11 mouse cellular contexts compared by ENCODE assay signal in genomic region chr8:88928675-88929377, GRCm38 (mm10).
DNase-seq lines count a peak whose midpoint lies in the region; ATAC-seq and TF ChIP-seq lines count a peak whose summit lies in the region.
"Had no signal": no experiment of that assay in that cellular context is flagged by ENCODE, and none has a peak within 500 bp of the region (broad histone marks: within the 10 kb centered on the region; RNA-seq: fewer than 3 reads in every experiment).

No protein-coding gene starts in this region.

- no peaks in the 10 kb centered on the region for H3K27me3 ChIP-seq in kidney, embryonic 16.5 days (ENCODE audit: insufficient read depth, low read length)
- H3K27me3 ChIP-seq in embryonic facial prominence, embryonic 11.5 days (ENCODE audit: control insufficient read depth, insufficient read depth, low read length), result no peaks in the 10 kb centered on the region
- no peaks in the 10 kb centered on the region for H3K27me3 ChIP-seq in limb, embryonic 11.5 days (ENCODE audit: control insufficient read depth, insufficient read depth, low read length)
- H3K27me3 ChIP-seq: midbrain, embryonic 12.5 days had no signal

- H3K27ac ChIP-seq in kidney, embryonic 16.5 days (ENCODE audit: low read length), result no peak overlapping the region
- H3K27ac ChIP-seq in embryonic facial prominence, embryonic 11.5 days (replicated peaks; ENCODE audit: low read depth, low read length), result no peak overlapping the region
- 0 out of 2 replicates have a peak overlapping the region, but pooled peaks have one; percentile 47 for H3K27ac ChIP-seq in limb, embryonic 11.5 days (replicated peaks; ENCODE audit: low read depth, low read length)
- H3K27ac ChIP-seq: midbrain, embryonic 12.5 days had no signal

- TF ChIP-seq CTCF in brain, embryonic 14.5 days (IDR thresholded peaks at IDR 0.05; ENCODE audit: borderline replicate concordance, extremely low read depth, insufficient read depth, insufficient read length), result no peak

- no peaks in the 10 kb centered on the region for H3K36me3 ChIP-seq in kidney, embryonic 16.5 days (ENCODE audit: insufficient read depth, low read length)
- no peaks in the 10 kb centered on the region for H3K36me3 ChIP-seq in embryonic facial prominence, embryonic 11.5 days (replicated peaks; ENCODE audit: control insufficient read depth, insufficient read depth, low read depth, low read length)
- H3K36me3 ChIP-seq in limb, embryonic 11.5 days (ENCODE audit: control insufficient read depth, insufficient read depth, low read length), result no peaks in the 10 kb centered on the region
- H3K36me3 ChIP-seq: midbrain, embryonic 12.5 days had no signal

- no peak overlapping the region for H3K4me2 ChIP-seq in kidney, embryonic 16.5 days (replicated peaks; ENCODE audit: low read depth, low read length)
- no peak overlapping the region for H3K4me2 ChIP-seq in embryonic facial prominence, embryonic 11.5 days (ENCODE audit: low read depth, low read length)
- no peak overlapping the region for H3K4me2 ChIP-seq in limb, embryonic 11.5 days (ENCODE audit: low read depth, severe bottlenecking)
- H3K4me2 ChIP-seq: liver, embryonic 11.5 days; midbrain, embryonic 12.5 days had no signal

- no peaks in the 10 kb centered on the region for H3K4me1 ChIP-seq in kidney, embryonic 16.5 days (ENCODE audit: insufficient read depth, low read length)
- no peaks in the 10 kb centered on the region for H3K4me1 ChIP-seq in embryonic facial prominence, embryonic 11.5 days (ENCODE audit: control insufficient read depth, insufficient read depth, low read length)
- H3K4me1 ChIP-seq in limb, embryonic 11.5 days (ENCODE audit: control insufficient read depth, insufficient read depth, low read length), result peaks cover 11% of the 10 kb centered on the region

- H3K9ac ChIP-seq in kidney, embryonic 16.5 days (replicated peaks; ENCODE audit: low read length), result no peak overlapping the region
- H3K9ac ChIP-seq in embryonic facial prominence, embryonic 11.5 days (replicated peaks; ENCODE audit: low read length), result no peak overlapping the region
- H3K9ac ChIP-seq in limb, embryonic 11.5 days (ENCODE audit: low read length), result no peak overlapping the region
- H3K9ac ChIP-seq: midbrain, embryonic 12.5 days had no signal

- H3K4me3 ChIP-seq in kidney, embryonic 16.5 days (ENCODE audit: low read length), result no peak overlapping the region
- no peak overlapping the region for H3K4me3 ChIP-seq in embryonic facial prominence, embryonic 11.5 days (ENCODE audit: low read depth, low read length)
- H3K4me3 ChIP-seq in limb, embryonic 11.5 days (ENCODE audit: low read depth, low read length), result no peak overlapping the region
- H3K4me3 ChIP-seq: midbrain, embryonic 12.5 days had no signal

- peak; percentile 14 for DNase-seq in kidney, postnatal 14 days
- peak; percentile 63 for DNase-seq in brain, embryonic 14.5 days (ENCODE audit: low read depth)
- peak; percentile 54 for DNase-seq in embryonic facial prominence, embryonic 11.5 days (ENCODE audit: low spot score)
- peak; percentile 50 for DNase-seq in limb, embryonic 11.5 days (ENCODE audit: low spot score)
- DNase-seq in cerebellum, postnatal 36 days, result no peak
- DNase-seq: cerebellum, adult 11-12 months; gastrocnemius, postnatal 36 days had no signal

- WGBS in kidney, embryonic 16.5 days, result 32% methylated on average over 7 of the region's 7 CpGs
- WGBS in embryonic facial prominence, embryonic 11.5 days, result 33% methylated on average over 7 of the region's 7 CpGs
- 25% methylated on average over 7 of the region's 7 CpGs for WGBS in limb, embryonic 11.5 days

- ATAC-seq in kidney, embryonic 16.5 days (ENCODE audit: low FRiP score, low TSS enrichment), result no peak
- no peak for ATAC-seq in embryonic facial prominence, embryonic 11.5 days (replicated peaks; ENCODE audit: insufficient number of reproducible peaks, low FRiP score, low TSS enrichment, low read depth)
- no peak for ATAC-seq in limb, embryonic 11.5 days (ENCODE audit: insufficient number of reproducible peaks, low FRiP score, low TSS enrichment, low read depth)
- no peak for ATAC-seq in inflammation-experienced regulatory T-cells, adult 6 months

- no peak for TF ChIP-seq POLR2A in brain, embryonic 14.5 days (IDR thresholded peaks at IDR 0.05; ENCODE audit: borderline replicate concordance, extremely low read depth, insufficient read depth, insufficient read length, poor library complexity, severe bottlenecking)

- no peaks in the 10 kb centered on the region for H3K9me3 ChIP-seq in kidney, embryonic 16.5 days (ENCODE audit: low read length)
- no peaks in the 10 kb centered on the region for H3K9me3 ChIP-seq in embryonic facial prominence, embryonic 11.5 days (replicated peaks; ENCODE audit: control insufficient read depth, low read length)
- H3K9me3 ChIP-seq in limb, embryonic 11.5 days (ENCODE audit: control insufficient read depth, low read length), result no peaks in the 10 kb centered on the region

Comparison
In these comparisons a context has a peak if more than half of its experiments do, and no peak if none do; other contexts are left out.
1. DNase-seq: peak in kidney, postnatal 14 days (single experiment), brain, embryonic 14.5 days (single experiment), embryonic facial prominence, embryonic 11.5 days (single experiment) and limb, embryonic 11.5 days (single experiment); none in cerebellum, postnatal 36 days (0 of 2).